Mouse (Mus musculus) CD4-positive, CD25-positive, alpha-beta regulatory T cell, adult 9 weeks (primary cell): ENCODE results near the gene Cd209f. TPM values are rescaled to one million over a fixed set of nuclear protein-coding genes. Genes with fewer than 3 reads are reported as not detected.

Experiments used
- polyA plus RNA-seq: library from polyadenylated mRNA; unstranded; fragments of 100-300 nt; shearing (Covaris generic); gene quantifications from one replicate; pipeline ENCODE4 v1.2.1, GENCODE M21; 2017

Cd209f gene
- polyA plus RNA-seq: not detected

GRCm38 (mm10) chr8:4105735-4106134 lies at the start of gene Cd209f:
Gene Cd209f (minus strand): TSS chr8:4105835.

DNA sequence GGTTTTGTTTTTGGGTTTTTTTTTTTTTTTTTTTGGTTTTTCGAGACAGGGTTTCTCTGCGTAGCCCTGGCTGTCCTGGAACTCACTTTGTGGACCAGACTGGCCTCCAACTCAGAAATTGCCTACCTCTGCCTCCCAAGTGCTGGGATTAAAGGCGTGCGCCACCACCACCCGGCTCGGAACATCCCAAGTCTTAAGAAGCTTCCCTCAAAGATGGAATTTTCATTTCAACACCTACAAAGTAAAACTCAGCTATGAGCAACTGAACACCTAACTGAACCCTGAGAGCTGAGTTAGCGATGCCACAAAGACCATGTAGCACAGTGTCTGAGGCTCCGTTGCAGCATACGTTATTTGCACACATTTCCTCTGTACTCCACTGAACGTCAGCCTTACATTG lies 28.2 kb upstream of the Cd209f start, which contains the start of gene Cd209g:
TSS of gene Cd209g (plus strand) at position 301 of the 400 bp plus-strand sequence.

Other genes starting within 250 kb of the Cd209f start
- gene Cd209d, start 227.3 kb downstream of the Cd209f start, polyA plus RNA-seq: not detected
- not detected for gene Cd209b, start 179.0 kb downstream of the Cd209f start, polyA plus RNA-seq
- 0.65 TPM for gene Cd209c, start 151.1 kb downstream of the Cd209f start, polyA plus RNA-seq
- gene Cd209g, start 28.3 kb upstream of the Cd209f start, polyA plus RNA-seq: not detected
- gene Evi5l, start 60.7 kb upstream of the Cd209f start, polyA plus RNA-seq: 12.8 TPM
- 0.21 TPM for gene Prr36, start 111.6 kb upstream of the Cd209f start, polyA plus RNA-seq
- gene Lrrc8e, start 121.0 kb upstream of the Cd209f start, polyA plus RNA-seq: 0.20 TPM
- gene Map2k7, start 132.9 kb upstream of the Cd209f start, polyA plus RNA-seq: 85.3 TPM
- 1.2 TPM for gene Gm49320, start 133.0 kb upstream of the Cd209f start, polyA plus RNA-seq
- 10.7 TPM for gene Tgfbr3l, start 142.4 kb upstream of the Cd209f start, polyA plus RNA-seq
- 33.3 TPM for gene Snapc2, start 147.2 kb upstream of the Cd209f start, polyA plus RNA-seq
- 0.22 TPM for gene Ctxn1, start 153.4 kb upstream of the Cd209f start, polyA plus RNA-seq
- 74.9 TPM for gene Timm44, start 170.1 kb upstream of the Cd209f start, polyA plus RNA-seq
- 14.8 TPM for gene Ccl25, start 219.4 kb upstream of the Cd209f start, polyA plus RNA-seq
- gene Elavl1, start 219.6 kb upstream of the Cd209f start, polyA plus RNA-seq: 11.3 TPM